Comparison of ENCODE assay signal across 8 mouse cellular contexts in the genomic region with DNA sequence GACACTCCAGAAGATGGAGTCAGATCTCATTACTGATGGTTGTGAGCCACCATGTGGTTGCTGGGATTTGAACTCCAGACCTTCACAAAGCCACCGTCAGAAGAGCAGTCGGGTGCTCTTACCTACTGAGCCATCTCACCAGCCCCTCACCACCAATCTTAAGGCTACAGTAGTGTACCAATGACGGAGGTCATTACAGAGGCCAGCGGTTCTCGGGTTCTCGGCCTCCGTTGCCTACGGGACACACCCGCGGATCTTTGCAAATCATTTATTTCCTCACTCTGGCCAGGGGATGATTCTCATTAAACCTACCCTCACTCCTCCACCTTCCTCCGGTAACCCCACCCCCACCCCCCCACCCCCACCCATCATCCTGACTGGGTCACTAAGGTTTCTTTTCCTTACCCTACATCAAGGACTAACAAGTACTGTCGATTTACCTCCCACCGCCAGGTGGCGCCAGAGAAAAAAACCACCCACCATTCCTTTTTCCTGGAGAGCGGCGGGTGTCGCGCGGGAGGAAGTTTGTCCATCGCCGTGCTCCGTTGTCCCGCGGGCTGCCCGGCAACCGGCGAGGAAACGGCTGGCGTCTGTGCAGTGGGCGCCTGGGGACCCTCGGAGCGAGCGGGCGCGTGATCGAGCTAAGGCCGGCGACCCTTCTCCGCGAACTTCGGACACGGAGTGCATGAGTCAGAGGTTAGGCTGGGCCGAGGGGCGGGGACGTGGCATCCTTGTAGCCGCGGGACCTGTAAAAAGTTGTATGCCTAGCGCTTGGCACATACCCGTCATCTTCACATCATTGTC. TPM values are rescaled to one million over a fixed set of nuclear protein-coding genes. Genes with fewer than 3 reads are reported as not detected.
DNase-seq lines count a peak whose midpoint lies in the region; ATAC-seq lines count a peak whose summit lies in the region.

Gene Tchp (plus strand): TSS at position 496 of the 804 bp plus-strand sequence.

- 2% methylated on average over 47 of the region's 49 CpGs for WGBS in hindbrain, embryonic 16.5 days
- WGBS in macrophage (ENCODE audit: missing documents): 9% methylated on average over 48 of the region's 49 CpGs

- peak within 1 kb of the TSS; percentile 88 for H3K9ac ChIP-seq in hindbrain, embryonic 16.5 days (ENCODE audit: low read depth, low read length)

- H3K36me3 ChIP-seq in hindbrain, embryonic 16.5 days (ENCODE audit: control insufficient read depth, insufficient read depth, low read length): peaks cover 5% of the 10 kb centered on the region; the same call in 1 of the 2 replicates
- peaks cover 15% of the 10 kb centered on the region; the same call in 1 of the 2 replicates for H3K36me3 ChIP-seq in macrophage (ENCODE audit: inconsistent target)

- peaks cover 6% of the 10 kb centered on the region; the same call in 1 of the 2 replicates for H3K79me2 ChIP-seq in macrophage (ENCODE audit: inconsistent target)

- peaks cover 7% of the 10 kb centered on the region for H3K4me1 ChIP-seq in hindbrain, embryonic 16.5 days (ENCODE audit: control insufficient read depth, insufficient read depth, low read depth, low read length)

- peak within 1 kb of the TSS; percentile 39; the same call in 1 of the 2 replicates for H3K27ac ChIP-seq in hindbrain, embryonic 16.5 days (ENCODE audit: low read depth, low read length)
- H3K27ac ChIP-seq in macrophage: no peak within 1 kb of the TSS

- H3K27me3 ChIP-seq in hindbrain, embryonic 16.5 days (replicated peaks; ENCODE audit: control insufficient read depth, insufficient read depth, low read length): no peaks in the 10 kb centered on the region

- H3K4me3 ChIP-seq in hindbrain, embryonic 16.5 days (ENCODE audit: low read length): peak within 1 kb of the TSS; percentile 95
- peak within 1 kb of the TSS; percentile 82 for H3K4me3 ChIP-seq in macrophage (ENCODE audit: inconsistent target)

- H3K9me3 ChIP-seq in hindbrain, embryonic 16.5 days (ENCODE audit: control insufficient read depth, low read length): no peaks in the 10 kb centered on the region

- peak; percentile 91 for ATAC-seq in hindbrain, embryonic 16.5 days

- peak; percentile 92 for DNase-seq in T-cell, adult 2 months (ENCODE audit: low spot score)
- DNase-seq in cerebellum, postnatal 36 days: peak; percentile 97 to 98
- peak; percentile 95 for DNase-seq in gastrocnemius, adult 18-20 months (ENCODE audit: low spot score)
- peak; percentile 95 to 96 for DNase-seq in left cerebral cortex, adult 18-20 months (ENCODE audit: low spot score in 2 of 2)
- DNase-seq in right cerebral cortex, adult 18-20 months: peak; percentile 93
- peak; percentile 87 for DNase-seq in urinary bladder, postnatal 10 days (ENCODE audit: low spot score)

- H3K4me2 ChIP-seq in hindbrain, embryonic 16.5 days (ENCODE audit: low read length): peak within 1 kb of the TSS; percentile 85

RNA-seq across cellular contexts. Expression of gene Tchp, which starts in this region (rescaled TPM):
- 1 to 10 TPM; 2.3 to 2.9 TPM for total RNA-seq in gastrocnemius, adult 18-20 months (2021)
- polyA plus RNA-seq in hindbrain, embryonic 16.5 days (2015; fragmentation: Nextera tagmentation; extraction: Ambion mirVana): 15.6 and 16.9 TPM in 2 replicates
- total RNA-seq in left cerebral cortex, adult 18-20 months (2021): 10 to 100 TPM; 11.2 to 12.3 TPM
- total RNA-seq in macrophage (2018; cell fraction: chromatin; rRNA removed): 10 to 100 TPM in 22 of 26 experiments, 1 to 10 TPM in 4; 9.0 to 63.3 (median 24.2) TPM
- total RNA-seq in macrophage (2018; cell fraction: cytosol; rRNA removed): 1 to 10 TPM; 1.8 to 7.3 (median 5.1) TPM
- total RNA-seq in macrophage (2018; cell fraction: nucleus; rRNA removed): 10 to 100 TPM in 15 of 26 experiments, 1 to 10 TPM in 11; 3.9 to 30.7 (median 12.1) TPM
- 5.0 to 7.6 TPM (median 6.4 TPM) in 3 replicates for polyA plus RNA-seq in macrophage (2018)
